Mouse (Mus musculus) left cerebral cortex, adult 9 months (tissue): ENCODE measurements at regions not wholly inside any gene's neighbourhood (a gene's known extent, or its start where the extent isn't known, plus 50 kb on each side); places are given as distances from the start of the nearest gene placed in this dataset.

Experiments
- DNase-seq, 2 experiments: peaks; one replicate each; pipeline ENCODE4 v3.0.0; 2022; ENCODE audit warnings: low spot score in 2 of 2

DNA sequence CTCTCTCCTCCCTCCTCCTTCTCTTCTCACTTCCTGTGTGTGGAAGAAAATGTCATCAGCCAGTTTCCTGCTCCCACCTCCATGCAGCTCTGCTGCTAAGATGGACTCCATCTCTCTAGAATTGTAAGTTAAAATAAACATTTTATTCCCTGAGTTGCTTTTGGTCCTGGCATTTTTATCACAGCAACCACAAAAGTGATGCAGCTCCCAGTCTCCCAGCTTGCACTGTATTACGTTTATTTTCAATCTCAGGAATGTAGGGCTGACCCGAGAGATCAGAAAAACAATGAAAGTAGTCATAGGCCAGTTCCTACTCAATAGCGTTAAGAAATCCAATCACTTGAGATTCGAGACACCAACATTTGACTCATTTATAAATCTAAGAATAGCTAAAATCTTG, 106.0 kb upstream of the 1700056E22Rik start:
- no peak for DNase-seq

DNA sequence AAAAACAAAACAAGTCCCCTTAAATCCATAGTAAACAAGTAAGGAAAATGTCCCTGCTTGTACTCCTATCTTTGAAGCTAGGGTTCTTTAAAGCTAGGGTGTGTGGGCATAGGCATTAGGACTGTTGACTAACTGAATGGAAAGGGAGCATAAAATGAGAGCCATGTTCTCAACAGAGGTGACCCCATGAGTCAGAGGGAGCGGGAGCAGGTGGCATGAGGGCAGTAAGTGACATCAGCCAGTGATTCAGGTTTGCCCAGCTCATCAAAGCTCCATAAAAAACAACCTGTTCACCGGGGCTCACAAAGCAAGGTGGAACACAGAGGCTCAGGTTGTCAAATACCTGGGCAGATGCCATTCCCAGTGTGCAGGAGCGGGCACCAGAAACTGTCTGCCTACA, 104.6 kb upstream of the 1700056E22Rik start:
- no peak for DNase-seq

DNA sequence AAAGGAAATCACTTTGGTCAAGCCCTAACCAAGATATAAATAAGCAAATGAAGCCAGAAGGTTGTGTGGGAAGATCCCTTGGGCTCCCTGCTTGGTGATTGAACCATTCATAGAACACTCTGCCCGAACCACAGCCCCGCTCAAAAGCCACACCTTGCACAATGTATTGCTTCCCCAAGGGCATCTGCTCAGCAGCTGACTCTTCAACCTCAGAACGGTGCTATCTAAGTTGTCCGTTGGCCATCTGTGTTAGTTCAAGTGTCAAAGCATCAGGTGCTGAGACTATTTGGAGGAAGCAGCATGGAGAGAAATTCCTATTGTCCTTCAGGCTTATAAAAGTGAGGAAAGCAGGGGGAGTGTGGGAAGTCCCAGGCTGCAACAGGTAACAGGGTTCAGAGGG, 96.8 kb upstream of the 1700056E22Rik start:
- no peak for DNase-seq

GRCm38 (mm10) chr1:184127321-184127720, 93.2 kb upstream of the 1700056E22Rik start:
- DNase-seq, result peak in 1 of 2 experiments; percentile 13

DNA sequence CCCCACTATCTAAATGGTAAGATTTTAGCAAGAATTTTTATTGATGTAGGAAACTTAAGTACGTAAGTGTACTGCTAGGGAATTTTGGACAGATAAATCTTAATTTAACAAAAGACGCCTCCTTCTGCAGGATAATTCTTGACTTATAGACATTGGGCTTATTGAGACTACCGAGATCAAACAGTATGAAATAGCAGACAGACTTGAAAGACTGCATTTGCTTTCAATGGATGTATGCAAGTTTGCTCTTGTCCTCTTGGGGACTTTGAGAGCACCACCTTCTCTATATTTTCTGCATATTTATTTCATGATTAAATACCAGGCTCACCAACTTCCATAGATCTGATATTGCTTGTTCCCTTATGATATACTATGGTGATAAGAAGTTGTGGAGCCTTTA, 92.8 kb upstream of the 1700056E22Rik start:
- no peak for DNase-seq
